Mouse (Mus musculus): Measurements from ENCODE around the gene Slc11a1. TPM values are rescaled to one million over a fixed set of nuclear protein-coding genes. Genes with fewer than 3 reads are reported as not detected.

Slc11a1 gene
- polyA plus RNA-seq, 1 experiment from 2014 or later, result 1.7 TPM

- Histone ChIP-seq H3K4me2 (no peak overlapping the region), H3K36me3 (replicated peaks) (peaks cover 53% of the 10 kb centered on the region), H3K9ac (no peak overlapping the region), H3K9me3 (no peaks in the 10 kb centered on the region), H3K4me3 (replicated peaks) (no peak overlapping the region), H3K27ac (no peak overlapping the region), H3K27me3 (no peaks in the 10 kb centered on the region), H3K4me1 (no peaks in the 10 kb centered on the region)
- WGBS, result 84% methylated on average over 6 of the region's 6 CpGs
- ATAC-seq (ENCODE audit: low FRiP score), result no peak
These were observed 60.6 kb downstream of the Slc11a1 start for GRCm38 (mm10) chr1:74435563-74435962.

MicroRNAs within 50 kb of the gene (microRNA counts, 519-probe panel; counts per million panel counts)
- 3,055 counts per million, percentile 26 among the panel's probes with 10 or more counts for microRNA mmu-miR-26b

Small RNA genes lying within 50 kb of the gene (microRNA-seq; reads per million reads assigned to microRNA genes)
- gene Mir26b, result 23,537 reads per million, percentile 98 among the genes with 10 or more reads in this experiment

Other genes with a start within 250 kb of the Slc11a1 start
- 0.24 and 0.33 TPM in 2 replicates for gene Rufy4, start 249.7 kb upstream of the Slc11a1 start, polyA plus RNA-seq (2016; fragmentation: Nextera tagmentation; extraction: Ambion mirVana)
- gene Cxcr2, start 221.2 kb upstream of the Slc11a1 start, polyA plus RNA-seq (2016; fragmentation: Nextera tagmentation; extraction: Ambion mirVana), result 0.14 TPM in 1 of 2 replicates, not detected in the other
- gene Cxcr1, start 180.6 kb upstream of the Slc11a1 start, polyA plus RNA-seq (2016; fragmentation: Nextera tagmentation; extraction: Ambion mirVana), result not detected in 2 replicates
- 356 and 369 TPM in 2 replicates for gene Arpc2, start 139.1 kb upstream of the Slc11a1 start, polyA plus RNA-seq (2016; fragmentation: Nextera tagmentation; extraction: Ambion mirVana)
- gene Gpbar1, start 96.6 kb upstream of the Slc11a1 start, polyA plus RNA-seq (2016; fragmentation: Nextera tagmentation; extraction: Ambion mirVana), result 0.18 and 0.29 TPM in 2 replicates
- gene Aamp, start 90.5 kb upstream of the Slc11a1 start, polyA plus RNA-seq (2016; fragmentation: Nextera tagmentation; extraction: Ambion mirVana), result 184 and 190 TPM in 2 replicates
- 87.5 and 88.9 TPM in 2 replicates for gene Pnkd, start 90.3 kb upstream of the Slc11a1 start, polyA plus RNA-seq (2016; fragmentation: Nextera tagmentation; extraction: Ambion mirVana)
- 6.7 and 7.9 TPM in 2 replicates for gene Tmbim1, start 69.6 kb upstream of the Slc11a1 start, polyA plus RNA-seq (2016; fragmentation: Nextera tagmentation; extraction: Ambion mirVana)
- 0.60 and 1.1 TPM in 2 replicates for gene Catip, start 13.1 kb upstream of the Slc11a1 start, polyA plus RNA-seq (2016; fragmentation: Nextera tagmentation; extraction: Ambion mirVana)
- 33.1 and 33.3 TPM in 2 replicates for gene Ctdsp1, start 16.3 kb downstream of the Slc11a1 start, polyA plus RNA-seq (2016; fragmentation: Nextera tagmentation; extraction: Ambion mirVana)
- 0.29 and 0.32 TPM in 2 replicates for gene Vil1, start 34.2 kb downstream of the Slc11a1 start, polyA plus RNA-seq (2016; fragmentation: Nextera tagmentation; extraction: Ambion mirVana)
- gene Cnot9, start 130.9 kb downstream of the Slc11a1 start, polyA plus RNA-seq (2016; fragmentation: Nextera tagmentation; extraction: Ambion mirVana), result 77.5 and 84.2 TPM in 2 replicates
- 0.98 and 1.1 TPM in 2 replicates for gene Plcd4, start 167.7 kb downstream of the Slc11a1 start, polyA plus RNA-seq (2016; fragmentation: Nextera tagmentation; extraction: Ambion mirVana)
- 44.2 and 48.1 TPM in 2 replicates for gene Usp37, start 169.1 kb downstream of the Slc11a1 start, polyA plus RNA-seq (2016; fragmentation: Nextera tagmentation; extraction: Ambion mirVana)
- 10.6 and 10.8 TPM in 2 replicates for gene Zfp142, start 213.1 kb downstream of the Slc11a1 start, polyA plus RNA-seq (2016; fragmentation: Nextera tagmentation; extraction: Ambion mirVana)
- gene Bcs1l, start 213.1 kb downstream of the Slc11a1 start, polyA plus RNA-seq (2016; fragmentation: Nextera tagmentation; extraction: Ambion mirVana), result 18.3 and 18.5 TPM in 2 replicates
- 30.7 and 33.0 TPM in 2 replicates for gene Rnf25, start 226.2 kb downstream of the Slc11a1 start, polyA plus RNA-seq (2016; fragmentation: Nextera tagmentation; extraction: Ambion mirVana)
- 26.7 and 27.7 TPM in 2 replicates for gene Stk36, start 226.2 kb downstream of the Slc11a1 start, polyA plus RNA-seq (2016; fragmentation: Nextera tagmentation; extraction: Ambion mirVana)

Data from forebrain, embryonic 12.5 days (tissue).